Mouse (Mus musculus) lung, postnatal 0 days (tissue): ENCODE measurements around the gene Acta2.

Experiments
- CTCF ChIP-seq: IDR thresholded peaks from 2 replicates; pipeline ENCODE4 v1.5.1; 2016; ENCODE audit warnings: antibody characterized with exemption, mild to moderate bottlenecking
- EP300 ChIP-seq: IDR thresholded peaks from 2 replicates; pipeline ENCODE4 v1.6.1; 2016; ENCODE audit warnings: antibody characterized with exemption, mild to moderate bottlenecking, control low read depth

- TF ChIP-seq CTCF (no peak), EP300 (no peak)
Measured at GRCm38 (mm10) chr19:34236049-34236448, 19.3 kb downstream of the Acta2 start.
